Mouse (Mus musculus): ENCODE data around the gene Trim2.

DNA sequence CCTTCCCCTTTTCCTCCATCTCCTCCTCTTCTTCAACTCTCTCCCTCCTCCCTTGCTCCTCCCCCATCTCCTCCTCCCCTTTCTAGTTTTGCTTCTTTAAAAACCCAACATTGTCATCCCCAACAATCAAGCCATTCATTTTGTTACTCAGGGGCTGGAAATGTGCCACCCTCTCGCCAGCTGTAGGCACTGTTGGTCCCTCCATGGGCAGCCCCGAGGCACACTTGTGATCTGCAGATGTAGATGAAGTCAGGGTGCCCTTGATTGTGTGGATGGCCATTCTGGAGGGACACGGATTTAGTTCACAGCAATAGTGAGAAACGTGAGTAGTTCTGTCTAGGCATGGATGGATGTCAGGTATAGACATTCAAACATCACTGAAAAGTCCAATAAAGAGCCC is 17.7 kb downstream of the Trim2 start:
- TF ChIP-seq CTCF (IDR thresholded peaks at IDR 0.05; ENCODE audit: control insufficient read depth, insufficient read depth, insufficient replicate concordance, low read depth, low read length) (no peak), POLR2A (IDR thresholded peaks at IDR 0.05; ENCODE audit: control insufficient read depth, low read depth, low read length) (no peak)

All from testis, adult 2 months (tissue).